Mouse (Mus musculus): Measurements from ENCODE around the gene Ccdc34.
"Not testable (repeated sequence)": the region's sequence is repeated elsewhere in the genome, so short reads cannot be mapped to it uniquely, and the experiment has no call there.

Ccdc34 gene

GRCm38 (mm10) chr2:110077655-110078054 lies 60.0 kb downstream of the Ccdc34 start:
- no peak for DNase-seq (ENCODE audit: low spot score in 2 of 2)

DNA sequence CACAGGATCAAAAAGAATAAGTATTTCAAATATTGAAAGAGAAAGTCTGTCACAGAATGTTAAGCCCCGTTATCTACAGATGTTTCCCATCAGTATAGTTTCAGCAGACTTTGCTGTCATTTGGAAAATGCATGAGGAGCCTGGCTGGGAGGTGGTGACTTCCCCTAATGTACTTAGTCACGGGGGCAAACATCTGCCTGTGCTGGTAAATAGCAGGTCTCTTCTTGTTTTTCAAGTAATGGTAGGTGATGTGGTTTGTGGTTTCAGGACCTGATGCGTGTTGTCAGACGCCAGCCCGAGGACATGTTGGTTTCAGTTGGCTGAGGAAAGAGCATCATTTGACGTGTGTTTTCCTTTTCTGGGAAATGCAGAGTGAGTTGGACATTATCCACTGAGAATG lies 62.9 kb downstream of the Ccdc34 start:
- no peak for DNase-seq (ENCODE audit: low spot score in 2 of 2)

DNA sequence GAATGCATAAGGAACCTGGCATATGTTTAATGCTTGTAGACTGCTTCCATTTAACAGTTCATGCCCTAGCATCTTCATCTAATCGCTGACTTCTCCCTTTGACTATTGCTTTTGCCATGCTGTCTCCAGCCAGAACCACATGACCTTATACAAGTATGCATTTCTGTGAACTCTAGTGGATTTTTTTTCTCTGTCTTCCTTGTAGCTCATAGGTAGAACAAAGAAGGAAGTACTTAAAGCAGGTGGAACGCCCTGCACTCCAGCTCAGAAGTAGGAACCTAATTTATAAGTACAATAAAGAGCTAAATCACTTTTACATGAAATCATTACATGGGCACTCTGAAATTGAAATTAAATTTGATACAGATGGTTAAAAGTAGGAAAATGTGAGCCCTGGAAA lies 65.4 kb downstream of the Ccdc34 start:
- DNase-seq (ENCODE audit: low spot score in 2 of 2): no peak

DNA sequence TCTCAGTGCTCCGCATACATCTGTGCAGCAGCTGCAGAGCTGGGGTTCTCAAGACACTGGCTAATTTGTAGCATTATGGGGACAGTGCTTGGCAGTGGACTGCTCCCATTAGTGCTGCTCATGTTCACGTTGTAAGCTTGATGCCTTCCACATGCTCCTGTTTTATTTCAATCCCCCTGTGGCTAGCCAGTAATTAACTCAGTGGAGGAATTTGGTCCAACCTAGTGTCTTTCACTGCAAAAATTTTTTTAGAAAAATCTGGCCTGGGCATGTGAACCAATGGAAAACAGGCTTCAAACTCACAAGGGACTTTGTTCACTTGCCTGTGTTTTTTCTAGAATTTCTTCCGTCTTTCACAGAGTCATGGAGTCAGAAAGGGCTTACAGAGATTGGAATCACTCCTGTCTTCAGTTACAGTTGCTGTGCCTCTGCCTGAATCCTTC lies 68.1 kb downstream of the Ccdc34 start:
- DNase-seq (ENCODE audit: low spot score in 2 of 2): no peak

- no peak for DNase-seq (ENCODE audit: low spot score in 2 of 2)
Measured at GRCm38 (mm10) chr2:110114133-110114532, 96.5 kb downstream of the Ccdc34 start.

- no peak for DNase-seq (ENCODE audit: low spot score in 2 of 2)
Measured at GRCm38 (mm10) chr2:110129396-110129795, 111.8 kb downstream of the Ccdc34 start.

GRCm38 (mm10) chr2:110131573-110131972 lies 114.0 kb downstream of the Ccdc34 start:
- no peak for DNase-seq (ENCODE audit: low spot score in 2 of 2)

DNA sequence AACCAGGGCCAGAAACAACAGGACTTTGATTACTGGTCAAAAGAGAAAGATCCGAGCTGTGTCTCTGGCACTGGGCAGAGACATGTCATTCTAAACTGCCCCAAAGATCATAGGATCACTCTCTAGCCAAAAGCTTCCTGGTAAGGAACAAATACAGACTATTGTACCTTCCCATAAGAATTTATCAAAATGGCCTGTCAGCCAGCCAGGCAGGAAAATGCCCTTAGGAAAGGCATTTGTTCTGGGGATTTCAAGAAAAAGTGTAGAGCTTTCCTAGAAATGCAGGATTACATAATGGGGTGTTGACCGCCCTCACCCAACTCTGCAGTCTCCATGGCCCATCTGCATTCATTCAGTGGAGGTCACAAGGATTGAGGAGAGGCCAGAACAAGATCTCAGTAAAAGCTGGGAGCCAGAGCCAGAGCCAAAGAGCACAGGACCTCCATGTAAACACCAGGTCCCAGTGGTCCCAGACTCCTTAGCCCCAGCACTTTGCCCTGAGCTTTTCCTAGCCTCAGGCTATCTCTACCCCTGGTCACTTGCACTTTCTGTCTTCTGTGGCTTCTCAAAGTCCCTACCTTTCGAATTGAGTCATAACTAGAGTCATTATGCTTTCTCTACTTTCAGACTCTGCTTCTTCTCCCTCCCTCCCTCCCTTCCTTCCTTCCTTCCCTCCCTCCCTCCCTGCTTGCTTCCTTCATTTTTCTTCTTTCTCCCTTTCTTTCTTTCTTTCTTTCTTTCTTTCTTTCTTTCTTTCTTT lies 115.9 kb downstream of the Ccdc34 start:
- DNase-seq (ENCODE audit: low spot score in 2 of 2): no peak

- no peak for DNase-seq (ENCODE audit: low spot score in 2 of 2)
Measured at GRCm38 (mm10) chr2:110134765-110135594, 117.4 kb downstream of the Ccdc34 start.

- no peak for DNase-seq (ENCODE audit: low spot score in 2 of 2)
Measured at GRCm38 (mm10) chr2:110137291-110137690, 119.7 kb downstream of the Ccdc34 start.

DNA sequence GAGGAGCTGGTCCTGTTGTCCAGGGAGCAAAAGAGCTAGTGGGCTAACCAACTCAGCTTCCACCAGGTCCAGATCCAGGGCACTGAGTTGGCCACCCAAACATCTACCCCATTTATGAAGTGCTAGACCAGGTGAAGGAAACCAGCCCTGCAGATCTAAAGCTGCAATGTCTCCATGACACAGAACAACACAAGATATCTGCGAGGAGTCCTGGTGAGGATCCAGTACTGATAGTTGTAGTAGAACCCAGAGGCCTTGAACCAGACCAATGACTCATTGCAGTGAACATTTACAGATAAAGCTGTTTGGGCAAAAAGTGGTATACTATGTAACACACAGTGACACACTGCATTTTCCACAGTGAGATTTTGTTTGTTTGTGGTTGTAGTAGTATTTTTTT lies 120.5 kb downstream of the Ccdc34 start:
- no peak for DNase-seq (ENCODE audit: low spot score in 2 of 2)

DNA sequence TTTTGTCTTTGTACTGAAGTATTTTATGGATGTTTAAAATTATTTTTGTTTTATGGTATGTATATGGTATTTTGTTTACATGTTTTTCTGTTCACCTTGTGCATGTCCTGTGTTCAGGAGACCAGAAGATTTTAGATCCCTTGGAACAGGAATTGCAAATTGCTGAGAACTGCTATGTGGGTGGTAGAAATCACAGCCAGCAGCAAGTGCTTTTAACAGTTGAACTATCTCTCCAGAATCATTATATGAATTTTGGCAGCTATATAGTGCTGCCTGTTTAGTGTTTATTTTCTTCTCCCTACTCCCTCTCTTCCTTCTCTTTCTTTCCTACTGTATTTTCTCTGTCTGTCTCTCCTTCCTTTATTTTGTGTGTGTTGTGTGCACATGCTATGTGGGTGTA lies 130.4 kb downstream of the Ccdc34 start:
- DNase-seq (ENCODE audit: low spot score in 2 of 2): not testable (repeated sequence)

- no peak for DNase-seq (ENCODE audit: low spot score in 2 of 2)
Measured at GRCm38 (mm10) chr2:110149246-110149645, 131.6 kb downstream of the Ccdc34 start.

- DNase-seq (ENCODE audit: low spot score in 2 of 2): no peak
Measured at GRCm38 (mm10) chr2:110156321-110156720, 138.7 kb downstream of the Ccdc34 start.

GRCm38 (mm10) chr2:110165003-110165402 lies 147.4 kb downstream of the Ccdc34 start:
- no peak for DNase-seq (ENCODE audit: low spot score in 2 of 2)

DNA sequence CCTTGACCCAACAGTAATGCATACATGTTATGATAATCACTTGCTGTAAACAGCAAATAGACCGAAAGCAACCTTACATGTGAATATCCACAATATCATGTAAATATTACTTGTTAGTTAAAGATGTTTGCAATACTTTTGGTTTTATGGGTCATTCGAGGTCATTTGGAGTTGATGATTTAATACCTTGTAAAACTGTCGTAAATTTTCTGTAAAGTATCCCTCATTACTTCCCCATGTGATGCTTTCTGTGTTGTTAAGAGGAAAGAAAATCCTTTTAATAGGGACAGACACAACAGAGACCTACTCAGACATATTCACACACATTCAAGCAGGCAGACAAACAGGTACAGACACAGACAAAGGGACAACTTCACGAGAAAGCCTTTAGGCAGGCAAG lies 150.1 kb downstream of the Ccdc34 start:
- no peak for DNase-seq (ENCODE audit: low spot score in 2 of 2)

DNA sequence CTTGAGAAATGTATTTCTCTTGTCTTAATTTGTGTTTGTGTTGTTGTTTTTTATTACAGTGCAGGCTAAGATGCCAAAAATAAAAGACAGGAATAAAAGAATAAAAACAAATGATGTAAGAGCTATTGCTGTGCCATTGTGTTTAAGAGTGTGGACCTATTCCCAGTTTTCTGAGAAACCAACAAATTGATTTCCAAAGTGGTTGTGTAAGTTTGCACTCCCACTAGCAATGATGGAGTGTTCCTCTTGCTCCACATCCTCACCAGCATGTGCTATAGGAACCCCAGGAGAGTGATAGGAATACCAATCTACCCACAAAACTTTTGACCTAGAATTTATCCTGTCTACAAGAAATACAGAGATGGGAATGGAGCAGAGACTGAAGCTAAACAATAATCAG lies 150.7 kb downstream of the Ccdc34 start:
- DNase-seq (ENCODE audit: low spot score in 2 of 2): no peak

- no peak for DNase-seq (ENCODE audit: low spot score in 2 of 2)
Measured at GRCm38 (mm10) chr2:110172456-110172855, 154.8 kb downstream of the Ccdc34 start.

GRCm38 (mm10) chr2:110173818-110174247 lies 156.2 kb downstream of the Ccdc34 start:
- DNase-seq (ENCODE audit: low spot score in 2 of 2): peak; percentile 19 to 42

DNA sequence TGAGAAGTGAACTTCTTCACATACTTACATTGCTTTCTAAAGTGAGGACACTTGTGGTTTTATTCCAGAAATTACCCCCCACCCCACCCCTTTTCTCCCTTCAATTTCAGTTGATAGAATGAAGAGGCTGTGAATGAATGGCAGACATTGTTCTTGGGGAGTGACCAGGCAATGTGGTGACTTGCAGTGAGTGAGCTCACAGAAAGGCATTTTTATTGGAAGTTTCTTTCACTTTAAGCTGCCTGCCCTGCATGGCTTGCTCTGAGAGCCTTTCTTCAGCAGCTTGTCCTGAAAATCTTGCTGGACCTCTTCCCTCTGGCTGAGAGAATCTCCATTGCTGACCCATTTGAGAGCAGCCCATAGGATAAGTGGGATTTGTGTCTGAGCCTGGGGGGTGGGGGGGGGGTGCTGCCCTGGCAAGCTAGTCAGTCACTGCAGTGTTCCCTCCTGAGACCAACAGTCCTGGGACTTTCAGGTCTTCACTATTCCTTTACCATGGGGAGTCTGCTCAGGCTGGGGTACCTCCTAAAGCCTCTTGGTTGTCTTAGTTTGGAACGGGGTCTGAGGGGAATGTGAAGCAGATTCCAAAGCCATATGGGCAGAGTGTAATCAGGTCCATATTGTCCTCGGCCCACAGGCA lies 159.3 kb downstream of the Ccdc34 start:
- DNase-seq (ENCODE audit: low spot score in 2 of 2): no peak

DNA sequence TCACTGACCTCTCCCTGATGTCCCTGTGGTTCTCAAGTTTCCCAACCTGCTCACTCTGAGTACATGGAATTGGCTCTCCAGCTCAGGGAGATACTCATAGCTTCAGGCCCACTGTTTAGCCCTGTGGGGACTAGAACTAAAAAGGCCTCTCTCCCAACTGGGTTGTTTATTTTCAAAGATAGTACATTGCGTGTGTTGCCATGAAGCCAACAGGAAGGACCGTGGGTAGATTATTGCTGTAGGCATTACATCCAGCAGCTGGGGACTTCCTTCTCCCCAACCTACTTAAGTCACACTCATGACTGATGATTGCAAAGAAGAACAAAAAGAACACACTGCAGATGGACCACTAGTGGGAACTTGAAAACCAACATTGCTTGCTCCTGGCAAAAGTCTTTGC lies 159.8 kb downstream of the Ccdc34 start:
- no peak for DNase-seq (ENCODE audit: low spot score in 2 of 2)

GRCm38 (mm10) chr2:110177879-110178278 lies 160.3 kb downstream of the Ccdc34 start:
- DNase-seq (ENCODE audit: low spot score in 2 of 2): peak in 1 of 2 experiments; percentile 49

Measured in cerebellum, postnatal 4 days (tissue).